Mouse (Mus musculus) midbrain, postnatal 0 days (tissue): ENCODE results near the gene Fbxo42. TPM values are rescaled to one million over a fixed set of nuclear protein-coding genes. Genes with fewer than 3 reads are reported as not detected.

ENCODE experiments used
- ATAC-seq: fragments of 200-750 bp; cut with Nextera tagmentation; 2 replicates; pipeline ENCODE4 v1.8.0; 2017; ENCODE audit warnings: moderate number of reproducible peaks, mild to moderate bottlenecking, moderate TSS enrichment, moderate library complexity; ENCODE audit not compliant: low FRiP score
- DNase-seq: peaks from one replicate; pipeline ENCODE4 v3.0.0-alpha.2; 2015; ENCODE audit warnings: low spot score
- H3K27ac ChIP-seq: fragments of 300-500 bp; sonication (generic); 2 replicates; pipeline ENCODE4 v1.5.1; 2014; ENCODE audit warnings: low read depth, mild to moderate bottlenecking, low read length, mixed read lengths
- H3K27me3 ChIP-seq: fragments of 300-500 bp; sonication (generic); 2 replicates; pipeline ENCODE4 v1.6.1; 2014; ENCODE audit warnings: low read length, control low read depth, mixed read lengths; ENCODE audit not compliant: insufficient read depth
- H3K36me3 ChIP-seq: fragments of 300-500 bp; sonication (generic); 2 replicates; pipeline ENCODE4 v1.6.1; 2014; ENCODE audit warnings: low read length, control low read depth, mixed read lengths; ENCODE audit not compliant: insufficient read depth
- H3K4me1 ChIP-seq: fragments of 300-500 bp; sonication (generic); 2 replicates; pipeline ENCODE4 v1.6.1; 2014; ENCODE audit warnings: mild to moderate bottlenecking, control low read depth, antibody characterized with exemption, low read length, mixed read lengths; ENCODE audit not compliant: insufficient read depth
- H3K4me2 ChIP-seq: fragments of 300-500 bp; sonication (generic); 2 replicates; pipeline ENCODE4 v1.6.1; 2014; ENCODE audit warnings: low read depth, mild to moderate bottlenecking, low read length, mixed read lengths; ENCODE audit not compliant: poor library complexity, severe bottlenecking
- H3K4me3 ChIP-seq: fragments of 300-500 bp; sonication (generic); 2 replicates; pipeline ENCODE4 v1.5.1; 2014; ENCODE audit warnings: low read depth, mild to moderate bottlenecking, low read length, moderate library complexity
- H3K9ac ChIP-seq: fragments of 300-500 bp; sonication (generic); replicated peaks from 2 replicates; pipeline ENCODE4 v1.6.1; 2014; ENCODE audit warnings: mild to moderate bottlenecking, low read length, moderate library complexity, mixed read lengths; ENCODE audit not compliant: poor library complexity, severe bottlenecking
- H3K9me3 ChIP-seq: fragments of 300-500 bp; sonication (generic); 2 replicates; pipeline ENCODE4 v1.6.1; 2016; ENCODE audit warnings: low read length, control low read depth
- CTCF ChIP-seq: IDR thresholded peaks from 2 replicates; pipeline ENCODE4 v1.5.1; 2016; ENCODE audit warnings: antibody characterized with exemption, mild to moderate bottlenecking
- WGBS: fragments of 180-500 bp; shearing (Covaris S2); extraction: QIAGEN DNeasy Blood & Tissue Kit; methylation state at CpG from one replicate; pipeline ENCODE4 v1.1.7; 2014; 5-methylcytosine and 5-hydroxymethylcytosine counted together
- polyA plus RNA-seq: library from polyadenylated mRNA; unstranded; fragments of >200 nt; fragmentation: Nextera tagmentation; extraction: Ambion mirVana; gene quantifications from 2 replicates; pipeline ENCODE4 v1.2.1, GENCODE M21; 2015
- total RNA-seq: library from RNA; depleted of rRNA; stranded (reverse); fragments of >200 nt; gene quantifications from 2 replicates; pipeline ENCODE4 v1.2.3, GENCODE M21; 2014

Gene Fbxo42
- total and polyA plus RNA-seq, 2 experiments from 2014 or later, result 17.7 to 26.6 TPM

- Histone ChIP-seq H3K4me1 (no peaks in the 10 kb centered on the region), H3K9me3 (no peaks in the 10 kb centered on the region), H3K4me2 (no peak overlapping the region), H3K4me3 (no peak overlapping the region), H3K27me3 (no peaks in the 10 kb centered on the region), H3K36me3 (peaks cover 25% of the 10 kb centered on the region), H3K9ac (no peak overlapping the region), H3K27ac (no peak overlapping the region)
- WGBS, result 89% methylated on average over 4 of the region's 4 CpGs
- no peak for DNase-seq
- ATAC-seq, result no peak
- no peak for TF ChIP-seq CTCF
These were observed 36.7 kb downstream of the Fbxo42 start for GRCm38 (mm10) chr4:141184426-141184825.

- H3K27ac ChIP-seq, result no peak overlapping the region
- H3K4me2 ChIP-seq, result no peak overlapping the region
- DNase-seq (no peak), ATAC-seq (no peak)
- H3K4me3 ChIP-seq, result no peak overlapping the region
- H3K4me1 ChIP-seq, result no peaks in the 10 kb centered on the region
- no peak overlapping the region for H3K9ac ChIP-seq
- no peak for TF ChIP-seq CTCF
- H3K36me3 ChIP-seq, result peaks cover 12% of the 10 kb centered on the region
- no peaks in the 10 kb centered on the region for H3K9me3 ChIP-seq
- no peaks in the 10 kb centered on the region for H3K27me3 ChIP-seq
- 76% methylated on average over 9 of the region's 9 CpGs for WGBS
These were observed 39.5 kb downstream of the Fbxo42 start for GRCm38 (mm10) chr4:141186923-141187836.

DNA sequence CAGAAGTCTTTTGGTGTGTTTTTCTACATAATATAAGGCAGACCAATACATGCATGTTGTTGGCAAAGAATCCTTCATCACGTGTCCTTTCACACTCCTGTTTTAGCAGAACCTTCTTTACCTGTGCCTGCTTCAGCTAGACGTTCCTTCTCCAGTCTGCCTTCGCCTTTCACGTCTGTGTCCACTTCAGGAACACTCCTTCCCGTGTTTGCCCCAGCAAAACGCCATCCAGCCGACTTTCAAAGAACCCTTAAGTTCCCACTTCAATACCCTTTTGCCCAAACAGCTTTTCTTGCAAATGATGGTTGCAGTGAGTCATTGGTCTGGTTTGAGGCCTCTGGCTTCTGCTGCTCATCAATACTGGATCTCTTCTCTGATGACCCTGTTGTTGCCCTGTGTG, 43.6 kb downstream of the Fbxo42 start:
- no peak for DNase-seq
- no peak for TF ChIP-seq CTCF
- H3K36me3 ChIP-seq, result peaks cover 23% of the 10 kb centered on the region
- WGBS, result 92% methylated on average over 7 of the region's 7 CpGs
- no peak for ATAC-seq
- H3K4me1 ChIP-seq, result no peaks in the 10 kb centered on the region
- no peak overlapping the region for H3K9ac ChIP-seq
- H3K9me3 ChIP-seq, result no peaks in the 10 kb centered on the region
- H3K4me2 ChIP-seq, result no peak overlapping the region
- H3K27ac ChIP-seq, result no peak overlapping the region
- no peak overlapping the region for H3K4me3 ChIP-seq
- H3K27me3 ChIP-seq, result no peaks in the 10 kb centered on the region

- ATAC-seq (no peak), DNase-seq (no peak)
- Histone ChIP-seq H3K4me1 (no peaks in the 10 kb centered on the region), H3K9me3 (no peaks in the 10 kb centered on the region), H3K27me3 (no peaks in the 10 kb centered on the region), H3K9ac (no peak overlapping the region), H3K27ac (no peak overlapping the region), H3K4me3 (no peak overlapping the region), H3K36me3 (peaks cover 45% of the 10 kb centered on the region), H3K4me2 (no peak overlapping the region)
- no peak for TF ChIP-seq CTCF
- 94% methylated on average over 6 of the region's 6 CpGs for WGBS
These were observed 46.8 kb downstream of the Fbxo42 start for GRCm38 (mm10) chr4:141194553-141194952.

DNA sequence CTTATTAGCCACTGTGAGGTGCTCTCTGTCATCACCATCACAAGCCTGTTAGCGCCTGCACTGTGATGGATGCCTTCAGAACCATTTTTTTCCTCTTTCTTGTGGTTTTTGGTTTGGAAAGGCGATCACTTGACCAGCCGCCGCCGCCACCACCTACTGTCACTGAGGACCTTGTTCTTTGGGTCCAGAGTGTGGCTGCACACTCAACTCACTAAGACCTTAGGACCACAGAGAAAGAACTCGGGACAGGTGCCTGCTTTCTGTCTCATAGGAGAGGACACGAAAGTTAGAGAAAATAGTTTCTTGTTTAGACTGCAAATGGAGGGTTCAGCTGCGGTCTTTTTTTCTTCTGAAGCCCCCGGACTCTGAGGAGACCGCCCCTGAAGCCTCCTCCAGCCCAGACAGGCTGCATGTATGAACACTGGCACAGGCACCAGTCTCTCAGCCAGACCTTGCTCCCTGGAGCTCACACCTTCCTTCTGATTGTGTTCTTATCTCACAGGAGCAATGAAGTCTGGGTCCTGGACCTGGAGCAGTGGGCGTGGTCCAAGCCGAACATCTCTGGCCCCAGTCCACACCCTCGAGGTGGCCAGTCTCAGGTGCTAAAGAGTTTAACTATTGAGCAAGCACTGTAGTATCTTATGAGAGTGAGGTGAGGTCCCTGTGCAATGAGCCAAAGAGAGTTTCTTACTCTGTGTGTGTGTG, 49.4 kb downstream of the Fbxo42 start:
- no peak for TF ChIP-seq CTCF
- Histone ChIP-seq H3K9ac (no peak overlapping the region), H3K27me3 (no peaks in the 10 kb centered on the region), H3K9me3 (no peaks in the 10 kb centered on the region), H3K4me3 (no peak overlapping the region), H3K4me2 (no peak overlapping the region), H3K4me1 (no peaks in the 10 kb centered on the region), H3K27ac (no peak overlapping the region), H3K36me3 (peaks cover 66% of the 10 kb centered on the region)
- ATAC-seq (no peak), DNase-seq (no peak)
- WGBS, result 99% methylated on average over 13 of the region's 13 CpGs

GRCm38 (mm10) chr4:141197686-141198035, 49.9 kb downstream of the Fbxo42 start:
- peaks cover 70% of the 10 kb centered on the region for H3K36me3 ChIP-seq
- peak; percentile 31; the same call in 1 of the 2 replicates for TF ChIP-seq CTCF
- H3K4me2 ChIP-seq, result no peak overlapping the region
- no peak overlapping the region for H3K4me3 ChIP-seq
- H3K4me1 ChIP-seq, result no peaks in the 10 kb centered on the region
- ATAC-seq (no peak), DNase-seq (no peak)
- H3K9me3 ChIP-seq, result no peaks in the 10 kb centered on the region
- 96% methylated on average over 13 of the region's 13 CpGs for WGBS
- no peak overlapping the region for H3K27ac ChIP-seq
- H3K9ac ChIP-seq, result no peak overlapping the region
- H3K27me3 ChIP-seq, result no peaks in the 10 kb centered on the region
